Mouse (Mus musculus) neural tube, embryonic 13.5 days (tissue): Measurements from ENCODE around the gene Pramel4. TPM values are rescaled to one million over a fixed set of nuclear protein-coding genes. Genes with fewer than 3 reads are reported as not detected.
"Not testable (repeated sequence)": the region's sequence is repeated elsewhere in the genome, so short reads cannot be mapped to it uniquely, and the experiment has no call there.

ENCODE experiments used
- ATAC-seq: fragments of 200-750 bp; cut with Nextera tagmentation; 2 replicates; pipeline ENCODE4 v1.8.0; 2017; ENCODE audit warnings: low read depth, mild to moderate bottlenecking, moderate TSS enrichment, moderate library complexity
- H3K27ac ChIP-seq: fragments of 300-500 bp; sonication (generic); replicated peaks from 2 replicates; pipeline ENCODE4 v1.5.1; 2015; ENCODE audit warnings: moderate library complexity, mild to moderate bottlenecking, inconsistent platforms
- H3K27me3 ChIP-seq: fragments of 300-500 bp; sonication (generic); 2 replicates; pipeline ENCODE4 v1.6.1; 2015; ENCODE audit warnings: mild to moderate bottlenecking, inconsistent platforms
- H3K36me3 ChIP-seq: fragments of 300-500 bp; sonication (generic); 2 replicates; pipeline ENCODE4 v1.6.1; 2015; ENCODE audit warnings: mild to moderate bottlenecking, inconsistent platforms
- H3K4me1 ChIP-seq: fragments of 300-500 bp; sonication (generic); replicated peaks from 2 replicates; pipeline ENCODE4 v1.6.1; 2015; ENCODE audit warnings: inconsistent platforms
- H3K4me2 ChIP-seq: fragments of 300-500 bp; sonication (generic); 2 replicates; pipeline ENCODE4 v1.6.1; 2015; ENCODE audit warnings: inconsistent platforms, mild to moderate bottlenecking, moderate library complexity
- H3K4me3 ChIP-seq: fragments of 300-500 bp; sonication (generic); 2 replicates; pipeline ENCODE4 v1.5.1; 2015; ENCODE audit warnings: mild to moderate bottlenecking, inconsistent platforms
- H3K9ac ChIP-seq: fragments of 300-500 bp; sonication (generic); 2 replicates; pipeline ENCODE4 v1.6.1; 2015; ENCODE audit warnings: moderate library complexity, mild to moderate bottlenecking, inconsistent platforms
- H3K9me3 ChIP-seq: fragments of 300-500 bp; sonication (generic); 2 replicates; pipeline ENCODE4 v1.6.1; 2016; ENCODE audit warnings: inconsistent platforms
- WGBS: fragments of 180-500 bp; shearing (Covaris S2); methylation state at CpG from one replicate; pipeline ENCODE4 v1.1.7; 2015; 5-methylcytosine and 5-hydroxymethylcytosine counted together
- polyA plus RNA-seq: library from polyadenylated mRNA; unstranded; fragments of >200 nt; fragmentation: Nextera tagmentation; extraction: Ambion mirVana; gene quantifications from 2 replicates; pipeline ENCODE4 v1.2.1, GENCODE M21; 2015

The Pramel4 gene
- not detected in 2 replicates for polyA plus RNA-seq

DNA sequence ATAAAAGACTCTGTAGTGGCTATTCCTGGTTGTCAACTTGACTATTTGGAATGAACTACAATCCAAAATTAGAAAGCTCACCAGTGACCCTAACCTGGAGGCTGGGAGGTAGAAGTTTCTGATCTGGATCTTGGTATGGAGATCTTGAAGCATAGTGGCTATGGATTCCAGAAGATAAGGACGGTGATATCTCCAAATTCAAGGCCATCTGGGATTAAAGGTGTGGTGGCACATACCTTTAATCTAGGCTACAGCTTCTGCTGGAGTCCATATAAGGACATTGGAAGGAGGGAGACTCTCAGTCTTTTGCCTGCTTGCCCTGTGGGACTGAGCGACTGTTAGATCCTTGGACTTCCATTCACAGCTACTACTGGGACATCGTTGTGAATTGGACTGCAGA is at the start of gene Pramel4:
Gene Pramel4 (plus strand): TSS at position 301 of the 400 bp plus-strand sequence.
- 0 out of 2 replicates have a peak, but pooled peaks cover 11% of the 10 kb centered on the region for H3K9me3 ChIP-seq
- not testable (repeated sequence) for ATAC-seq, H3K4me2 ChIP-seq, H3K27me3 ChIP-seq, H3K4me1 ChIP-seq, H3K27ac ChIP-seq, H3K36me3 ChIP-seq, H3K9ac ChIP-seq, H3K4me3 ChIP-seq
- 90% methylated on average over 3 of the region's 3 CpGs for WGBS

DNA sequence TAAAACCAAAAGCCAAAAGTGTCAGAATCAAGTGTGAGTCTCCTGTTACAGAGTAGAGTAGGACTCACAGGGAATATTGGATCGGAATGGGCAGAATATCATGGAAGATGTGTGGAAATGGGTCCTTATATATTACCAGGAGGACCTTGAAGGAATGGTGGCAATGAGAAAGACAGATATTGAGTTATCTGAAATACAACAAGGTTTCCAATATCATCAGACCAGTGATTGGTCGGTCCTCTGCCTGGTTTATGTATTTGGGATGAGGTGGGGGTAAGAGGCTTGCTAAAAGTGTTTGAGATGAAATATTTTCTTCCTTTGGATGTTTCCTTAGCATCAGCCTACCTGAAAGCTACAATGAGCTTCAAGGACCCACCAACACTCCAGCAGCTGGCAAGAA is 47.2 kb downstream of the Pramel4 start, which contains the start of gene Gm13102:
Gene Gm13102 (plus strand): TSS at position 301 of the 400 bp plus-strand sequence.
- H3K4me3 ChIP-seq, H3K27ac ChIP-seq, H3K9me3 ChIP-seq, ATAC-seq, H3K4me2 ChIP-seq, H3K9ac ChIP-seq, H3K27me3 ChIP-seq, H3K4me1 ChIP-seq, H3K36me3 ChIP-seq: not testable (repeated sequence)
- 43% methylated on average over 1 of the region's 2 CpGs for WGBS

Other genes with a start within 250 kb of the Pramel4 start
- not detected in 2 replicates for gene Gm13084, start 243.0 kb upstream of the Pramel4 start, polyA plus RNA-seq
- not detected in 2 replicates for gene Gm13103, start 212.6 kb upstream of the Pramel4 start, polyA plus RNA-seq
- gene Pramef6, start 158.7 kb upstream of the Pramel4 start, polyA plus RNA-seq = not detected in 2 replicates
- not detected in 2 replicates for gene Pramef25, start 108.1 kb upstream of the Pramel4 start, polyA plus RNA-seq
- not detected in 2 replicates for gene Gm13101, start 92.2 kb upstream of the Pramel4 start, polyA plus RNA-seq
- gene Pramef17, start 64.8 kb upstream of the Pramel4 start, polyA plus RNA-seq = not detected in 2 replicates
- not detected in 2 replicates for gene Gm13102, start 47.3 kb downstream of the Pramel4 start, polyA plus RNA-seq
- not detected in 2 replicates for gene Oog3, start 103.5 kb downstream of the Pramel4 start, polyA plus RNA-seq
- not detected in 2 replicates for gene Oog2, start 131.6 kb downstream of the Pramel4 start, polyA plus RNA-seq
- gene C87977, start 154.2 kb downstream of the Pramel4 start, polyA plus RNA-seq = not detected in 2 replicates
- not detected in 2 replicates for gene Pramel5, start 221.4 kb downstream of the Pramel4 start, polyA plus RNA-seq